Mouse (Mus musculus): ENCODE measurements around the gene Gata3.

The Gata3 gene

GRCm38 (mm10) chr2:9886031-9886430 is 3.8 kb downstream of the Gata3 start:
- no peak for DNase-seq (ENCODE audit: low read depth, low spot score)

- no peak for DNase-seq (ENCODE audit: low read depth, low spot score)
Measured at GRCm38 (mm10) chr2:9885217-9885770, 4.5 kb downstream of the Gata3 start.

- DNase-seq (ENCODE audit: low read depth, low spot score), result no peak
Measured at GRCm38 (mm10) chr2:9884533-9885216, 5.2 kb downstream of the Gata3 start.

- no peak for DNase-seq (ENCODE audit: low read depth, low spot score)
Measured at GRCm38 (mm10) chr2:9883803-9884532, 5.9 kb downstream of the Gata3 start.

GRCm38 (mm10) chr2:9882926-9883802 is 6.7 kb downstream of the Gata3 start:
- no peak for DNase-seq (ENCODE audit: low read depth, low spot score)

- no peak for DNase-seq (ENCODE audit: low read depth, low spot score)
Measured at GRCm38 (mm10) chr2:9882371-9882925, 7.4 kb downstream of the Gata3 start.

GRCm38 (mm10) chr2:9881611-9882023 is 8.2 kb downstream of the Gata3 start:
- no peak for DNase-seq (ENCODE audit: low read depth, low spot score)

- no peak for DNase-seq (ENCODE audit: low read depth, low spot score)
Measured at GRCm38 (mm10) chr2:9881051-9881591, 8.7 kb downstream of the Gata3 start, which contains the start of gene 4930412O13Rik. Gene 4930412O13Rik (plus strand): TSS chr2:9881252.

- no peak for DNase-seq (ENCODE audit: low read depth, low spot score)
Measured at GRCm38 (mm10) chr2:9880271-9880670, 9.6 kb downstream of the Gata3 start.

- peak; percentile 75 for DNase-seq (ENCODE audit: low read depth, low spot score)
Measured at GRCm38 (mm10) chr2:9879493-9879892, 10.3 kb downstream of the Gata3 start.

- DNase-seq (ENCODE audit: low read depth, low spot score), result no peak
Measured at GRCm38 (mm10) chr2:9879092-9879491, 10.7 kb downstream of the Gata3 start.

- no peak for DNase-seq (ENCODE audit: low read depth, low spot score)
Measured at GRCm38 (mm10) chr2:9878564-9879081, 11.2 kb downstream of the Gata3 start.

- DNase-seq (ENCODE audit: low read depth, low spot score), result no peak
Measured at GRCm38 (mm10) chr2:9877966-9878563, 11.8 kb downstream of the Gata3 start.

GRCm38 (mm10) chr2:9877326-9877690 is 12.5 kb downstream of the Gata3 start:
- no peak for DNase-seq (ENCODE audit: low read depth, low spot score)

- DNase-seq (ENCODE audit: low read depth, low spot score), result no peak
Measured at GRCm38 (mm10) chr2:9876621-9877325, 13.1 kb downstream of the Gata3 start.

GRCm38 (mm10) chr2:9875676-9876357 is 14.0 kb downstream of the Gata3 start:
- DNase-seq (ENCODE audit: low read depth, low spot score), result no peak

GRCm38 (mm10) chr2:9875220-9875619 is 14.6 kb downstream of the Gata3 start:
- DNase-seq (ENCODE audit: low read depth, low spot score), result no peak

GRCm38 (mm10) chr2:9874467-9875219 is 15.2 kb downstream of the Gata3 start:
- no peak for DNase-seq (ENCODE audit: low read depth, low spot score)

- no peak for DNase-seq (ENCODE audit: low read depth, low spot score)
Measured at GRCm38 (mm10) chr2:9873757-9874156, 16.1 kb downstream of the Gata3 start.
